Mouse (Mus musculus) stomach, adult 2 months (tissue): ENCODE data around the gene Ankrd31. TPM values are rescaled to one million over a fixed set of nuclear protein-coding genes. Genes with fewer than 3 reads are reported as not detected.

Source experiments
- polyA plus RNA-seq: library from polyadenylated mRNA; depleted of rRNA; stranded (reverse); fragments of >200 nt; gene quantifications from 2 replicates; pipeline ENCODE4 v1.2.3, GENCODE M21; 2012; rRNA removed

The Ankrd31 gene
- not detected in 2 replicates for polyA plus RNA-seq

DNA sequence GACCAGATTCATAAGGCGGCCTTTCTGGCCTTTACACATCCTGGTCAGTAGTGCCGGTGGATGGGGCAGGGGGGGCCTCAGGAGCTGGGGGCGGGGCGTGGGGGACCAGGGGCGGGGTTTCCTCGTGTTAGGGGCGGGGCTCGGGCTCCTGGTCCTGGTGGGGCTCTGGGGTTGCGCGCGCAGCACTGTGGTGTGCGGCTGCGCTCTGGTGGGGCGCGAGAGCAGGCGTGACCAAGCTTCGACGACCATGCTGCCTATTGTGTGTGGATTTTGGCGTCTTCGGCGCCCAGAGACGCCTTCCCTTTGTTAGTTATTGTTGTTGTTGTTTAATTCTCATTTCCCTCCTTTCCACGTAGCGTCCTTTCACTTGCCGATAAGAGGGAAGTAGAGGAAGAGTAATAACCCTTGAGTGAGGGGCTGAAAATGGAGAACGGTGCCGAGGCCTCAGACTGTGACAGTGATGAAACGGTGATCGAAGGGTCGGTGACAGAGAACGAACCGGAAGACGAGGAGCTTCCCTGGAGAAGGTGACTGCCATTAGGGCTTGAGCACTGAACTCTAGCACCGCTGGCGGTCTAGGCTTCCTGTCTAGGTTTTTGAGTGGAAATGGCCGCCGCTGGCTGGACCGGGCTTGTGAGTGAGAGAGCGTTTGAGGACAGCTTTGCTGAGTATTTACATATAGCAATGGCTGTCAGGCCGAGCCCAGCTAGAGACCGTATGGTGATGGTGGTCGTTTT, at the start of gene Ankrd31:
TSS of gene Ankrd31 (plus strand) at position 164 of the 737 bp plus-strand sequence.

GRCm38 (mm10) chr13:96923999-96924961, 176.2 kb downstream of the Ankrd31 start, which contains the start of gene Gcnt4:
Gene Gcnt4 (plus strand): TSS chr13:96924689.

Other genes starting within 250 kb of the Ankrd31 start
- 0.24 and 0.34 TPM in 2 replicates for gene Polk, start 205.7 kb upstream of the Ankrd31 start, polyA plus RNA-seq
- 5.4 and 6.5 TPM in 2 replicates for gene Col4a3bp, start 205.7 kb upstream of the Ankrd31 start, polyA plus RNA-seq
- 4.8 and 6.3 TPM in 2 replicates for gene Hmgcr, start 77.3 kb upstream of the Ankrd31 start, polyA plus RNA-seq
- 0.11 and 0.25 TPM in 2 replicates for gene Gcnt4, start 176.4 kb downstream of the Ankrd31 start, polyA plus RNA-seq